Mouse (Mus musculus) MEL (cell line): ENCODE measurements around the gene Cdk15. TPM values are rescaled to one million over a fixed set of nuclear protein-coding genes. Genes with fewer than 3 reads are reported as not detected.

ENCODE experiments used
- DNase-seq: peaks from one replicate; pipeline ENCODE4 v3.0.0; 2011; ENCODE audit warnings: low read depth, low spot score
- H3K27ac ChIP-seq: 2 replicates; pipeline ENCODE4 v1.5.1; 2012; ENCODE audit warnings: low read depth, mild to moderate bottlenecking, control low read depth, low read length, moderate library complexity; ENCODE audit not compliant: control insufficient read depth
- H3K27me3 ChIP-seq, 2 experiments: fragments of 150-350 bp in 1 of 2; sonication (generic) in 1 of 2; 2 replicates each; pipeline ENCODE4 v1.6.1; 2012; ENCODE audit warnings: low read length in 2 of 2, mild to moderate bottlenecking in 2 of 2, improper control_type of control experiment in 1 of 2, moderate library complexity in 1 of 2; ENCODE audit not compliant: insufficient read depth in 2 of 2, control insufficient read depth in 1 of 2
- H3K36me3 ChIP-seq, 2 experiments: 2 replicates each; pipeline ENCODE4 v1.6.1; 2012 to 2014; ENCODE audit warnings: low read length in 2 of 2, improper control_type of control experiment in 1 of 2, inconsistent platforms in 1 of 2, mild to moderate bottlenecking in 1 of 2; ENCODE audit not compliant: insufficient read depth in 2 of 2, control insufficient read depth in 1 of 2
- H3K4me1 ChIP-seq, 2 experiments: fragments of 150-350 bp in 1 of 2; sonication (generic) in 1 of 2; 2 replicates each; pipeline ENCODE4 v1.6.1; 2012; ENCODE audit warnings: low read length in 2 of 2, improper control_type of control experiment in 1 of 2, mild to moderate bottlenecking in 1 of 2; ENCODE audit not compliant: insufficient read depth in 2 of 2, control insufficient read depth in 1 of 2
- H3K4me3 ChIP-seq, 2 experiments: fragments of 150-350 bp in 1 of 2; sonication (generic) in 1 of 2; 2 replicates each; pipeline ENCODE4 v1.5.1; 2012; ENCODE audit warnings: low read depth in 2 of 2, low read length in 2 of 2, mild to moderate bottlenecking in 2 of 2, moderate library complexity in 2 of 2, control low read depth in 1 of 2, improper control_type of control experiment in 1 of 2; ENCODE audit not compliant: control insufficient read depth in 1 of 2, insufficient read depth in 1 of 2
- H3K79me2 ChIP-seq: 2 replicates; pipeline ENCODE4 v1.6.1; 2012; ENCODE audit warnings: mild to moderate bottlenecking, low read length, moderate library complexity; ENCODE audit not compliant: control insufficient read depth, poor library complexity, insufficient read depth
- H3K9ac ChIP-seq: 2 replicates; pipeline ENCODE4 v1.6.1; 2012; ENCODE audit warnings: low read depth, mild to moderate bottlenecking, control low read depth, low read length, moderate library complexity; ENCODE audit not compliant: control insufficient read depth, poor library complexity, severe bottlenecking
- H3K9me3 ChIP-seq: fragments of 150-350 bp; sonication (generic); replicated peaks from 2 replicates; pipeline ENCODE4 v1.6.1; 2012; ENCODE audit warnings: mild to moderate bottlenecking, low read length, improper control_type of control experiment, moderate library complexity; ENCODE audit not compliant: insufficient read depth
- BHLHE40 ChIP-seq: IDR thresholded peaks from 2 replicates; pipeline ENCODE4 v1.6.1; 2012; ENCODE audit warnings: low read depth, mild to moderate bottlenecking, inconsistent platforms, low read length, improper control_type of control experiment, borderline replicate concordance
- CHD1 ChIP-seq: IDR thresholded peaks from 2 replicates; pipeline ENCODE4 v1.6.1; 2012; ENCODE audit warnings: low read depth, mild to moderate bottlenecking, inconsistent platforms, low read length, improper control_type of control experiment
- CHD2 ChIP-seq: IDR thresholded peaks from 2 replicates; pipeline ENCODE4 v1.6.1; 2011; ENCODE audit warnings: low read length, improper control_type of control experiment
- CTCF ChIP-seq, 3 experiments: IDR thresholded peaks in 2 of 3; conservative IDR thresholded peaks in 1 of 3; 2 replicates each; pipeline ENCODE4 v1.5.1; 2011 to 2012; ENCODE audit warnings: low read length in 3 of 3, low read depth in 2 of 3, mild to moderate bottlenecking in 2 of 3, improper control_type of control experiment in 1 of 3, inconsistent platforms in 1 of 3, mixed read lengths in 1 of 3, moderate library complexity in 1 of 3; ENCODE audit not compliant: control insufficient read depth in 1 of 3, insufficient read depth in 1 of 3, poor library complexity in 1 of 3, severe bottlenecking in 1 of 3
- E2F4 ChIP-seq: IDR thresholded peaks from 2 replicates; pipeline ENCODE4 v1.6.1; 2011; ENCODE audit warnings: low read depth, low read length, improper control_type of control experiment, borderline replicate concordance
- EP300 ChIP-seq, 2 experiments: IDR thresholded peaks; 2 replicates each; pipeline ENCODE4 v1.6.1; 2011; ENCODE audit warnings: improper control_type of control experiment in 2 of 2, low read length in 2 of 2, low read depth in 1 of 2, mild to moderate bottlenecking in 1 of 2
- GATA1 ChIP-seq: IDR thresholded peaks from 2 replicates; pipeline ENCODE4 v1.6.1; 2011; ENCODE audit warnings: low read depth, low read length, improper control_type of control experiment
- HCFC1 ChIP-seq: IDR thresholded peaks from 2 replicates; pipeline ENCODE4 v1.6.1; 2012; ENCODE audit warnings: low read depth, mild to moderate bottlenecking, inconsistent platforms, low read length, improper control_type of control experiment, moderate library complexity
- JUND ChIP-seq: IDR thresholded peaks from 2 replicates; pipeline ENCODE4 v1.6.1; 2011; ENCODE audit warnings: low read depth, mild to moderate bottlenecking, improper control_type of control experiment, low read length
- KAT2A ChIP-seq: conservative IDR thresholded peaks from 2 replicates; pipeline ENCODE4 v1.6.1; 2012; ENCODE audit warnings: low read depth, low read length, improper control_type of control experiment, inconsistent platforms
- MAFK ChIP-seq: IDR thresholded peaks from 2 replicates; pipeline ENCODE4 v1.6.1; 2011; ENCODE audit warnings: low read depth, mild to moderate bottlenecking, low read length, improper control_type of control experiment, borderline replicate concordance
- MAX ChIP-seq: IDR thresholded peaks from 2 replicates; pipeline ENCODE4 v1.6.1; 2011; ENCODE audit warnings: low read length, improper control_type of control experiment
- MEF2A ChIP-seq: IDR thresholded peaks from 2 replicates; pipeline ENCODE4 v1.6.1; 2014; ENCODE audit warnings: low read depth, mild to moderate bottlenecking, inconsistent platforms, low read length, improper control_type of control experiment; ENCODE audit not compliant: poor library complexity, insufficient replicate concordance, severe bottlenecking; ENCODE audit errors: extremely low read depth
- MXI1 ChIP-seq: IDR thresholded peaks from 2 replicates; pipeline ENCODE4 v1.6.1; 2011; ENCODE audit warnings: mild to moderate bottlenecking, low read depth, low read length, improper control_type of control experiment
- MYC ChIP-seq: IDR thresholded peaks from 2 replicates; pipeline ENCODE4 v1.6.1; 2011; ENCODE audit warnings: low read depth, mild to moderate bottlenecking, low read length, improper control_type of control experiment, moderate library complexity
- NELFE ChIP-seq: IDR thresholded peaks from 2 replicates; pipeline ENCODE4 v1.6.1; 2011; ENCODE audit warnings: low read depth, low read length, improper control_type of control experiment
- NRF1 ChIP-seq: IDR thresholded peaks from 2 replicates; pipeline ENCODE4 v1.6.1; 2014; ENCODE audit warnings: low read depth, mild to moderate bottlenecking, inconsistent platforms, low read length, improper control_type of control experiment, moderate library complexity; ENCODE audit not compliant: poor library complexity, insufficient read depth, severe bottlenecking
- POLR2A ChIP-seq, 2 experiments: IDR thresholded peaks; 2 replicates each; pipeline ENCODE4 v1.6.1; 2011 to 2012; ENCODE audit warnings: low read length in 2 of 2, mild to moderate bottlenecking in 2 of 2, control low read depth in 1 of 2, improper control_type of control experiment in 1 of 2, low read depth in 1 of 2, moderate library complexity in 1 of 2; ENCODE audit not compliant: control insufficient read depth in 1 of 2, insufficient read depth in 1 of 2, poor library complexity in 1 of 2
- RCOR1 ChIP-seq: IDR thresholded peaks from 2 replicates; pipeline ENCODE4 v1.6.1; 2012; ENCODE audit warnings: low read depth, mild to moderate bottlenecking, inconsistent platforms, low read length, improper control_type of control experiment
- SIN3A ChIP-seq: IDR thresholded peaks from 2 replicates; pipeline ENCODE4 v1.6.1; 2012; ENCODE audit warnings: low read length, improper control_type of control experiment, inconsistent platforms
- TCF12 ChIP-seq: IDR thresholded peaks from 2 replicates; pipeline ENCODE4 v1.6.1; 2014; ENCODE audit warnings: low read depth, mild to moderate bottlenecking, inconsistent platforms, low read length, improper control_type of control experiment, moderate library complexity
- UBTF ChIP-seq: IDR thresholded peaks from 2 replicates; pipeline ENCODE4 v1.6.1; 2012; ENCODE audit warnings: low read depth, mild to moderate bottlenecking, inconsistent platforms, low read length, improper control_type of control experiment, moderate library complexity, borderline replicate concordance; ENCODE audit not compliant: insufficient read depth
- USF2 ChIP-seq, 2 experiments: IDR thresholded peaks; 2 replicates each; pipeline ENCODE4 v1.6.1; 2011 to 2012; ENCODE audit warnings: improper control_type of control experiment in 2 of 2, low read length in 2 of 2, borderline replicate concordance in 1 of 2, inconsistent platforms in 1 of 2, low read depth in 1 of 2, mild to moderate bottlenecking in 1 of 2; ENCODE audit not compliant: insufficient read depth in 1 of 2
- ZC3H11A ChIP-seq: IDR thresholded peaks from 2 replicates; pipeline ENCODE4 v1.6.1; 2012; ENCODE audit warnings: low read depth, mild to moderate bottlenecking, inconsistent platforms, low read length, improper control_type of control experiment
- ZKSCAN1 ChIP-seq: IDR thresholded peaks from 2 replicates; pipeline ENCODE4 v1.6.1; 2012; ENCODE audit warnings: low read depth, mild to moderate bottlenecking, inconsistent platforms, low read length, improper control_type of control experiment, moderate library complexity
- ZNF384 ChIP-seq: IDR thresholded peaks from 2 replicates; pipeline ENCODE4 v1.6.1; 2012; ENCODE audit warnings: low read depth, mild to moderate bottlenecking, inconsistent platforms, low read length, improper control_type of control experiment
- polyA plus RNA-seq, 2 experiments: library from polyadenylated mRNA; stranded (reverse) in 1 of 2; unstranded in 1 of 2; fragments of >175 nt in 1 of 2; fragments of >200 nt in 1 of 2; gene quantifications; 2 replicates each; pipeline versions ENCODE4 v1.2.1 to v1.2.4; 2012; ENCODE audit warnings: low replicate concordance in 2 of 2, low read depth in 1 of 2; ENCODE audit not compliant: insufficient read length in 2 of 2, insufficient read depth in 1 of 2, missing spikeins in 1 of 2
- total RNA-seq: library from RNA; depleted of rRNA; stranded (reverse); fragments of 300-350 nt; gene quantifications from 2 replicates; pipeline ENCODE4 v1.2.3, GENCODE M21; 2012

The Cdk15 gene
- total and polyA plus RNA-seq, 3 experiments, result not detected

DNA sequence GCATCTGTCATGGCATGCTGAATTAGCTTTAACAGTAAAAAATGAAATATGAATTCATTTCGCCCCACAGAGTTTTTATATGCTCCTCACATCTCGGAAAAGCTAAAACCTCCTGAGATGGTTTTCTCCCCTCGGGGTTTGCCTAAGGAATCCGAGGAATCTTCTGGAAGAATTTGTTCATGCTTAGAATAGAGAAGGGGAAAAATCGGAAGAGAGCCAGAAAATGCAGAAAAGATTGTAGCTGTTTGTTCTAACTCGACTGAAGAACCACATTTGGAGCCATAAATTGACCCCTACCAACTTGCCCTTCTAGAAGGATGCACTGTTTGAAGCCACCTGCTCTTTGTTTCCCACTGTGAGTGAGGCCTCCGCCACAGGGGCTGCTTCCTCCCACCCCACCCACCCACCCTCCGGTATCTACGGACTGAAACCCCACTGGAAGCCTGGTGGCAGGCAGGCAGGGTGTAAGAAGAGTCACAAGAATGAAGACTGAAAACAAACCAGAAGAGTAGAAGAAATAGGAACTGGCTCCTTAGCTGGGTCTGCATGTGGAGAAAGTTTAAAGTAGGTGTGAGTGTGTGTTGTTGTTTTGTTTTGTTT lies 41.9 kb downstream of the Cdk15 start:
- H3K4me1 ChIP-seq, result no peaks in the 10 kb centered on the region

GRCm38 (mm10) chr1:59307310-59307709 lies 50.6 kb downstream of the Cdk15 start:
- Histone ChIP-seq H3K9me3 (no peaks in the 10 kb centered on the region), H3K79me2 (no peaks in the 10 kb centered on the region), H3K9ac (no peak overlapping the region), H3K36me3 (no peaks in the 10 kb centered on the region), H3K4me1 (no peaks in the 10 kb centered on the region), H3K27ac (no peak overlapping the region), H3K4me3 (no peak overlapping the region), H3K27me3 (peaks cover 12 to 31% of the 10 kb centered on the region in 2 experiments)
- DNase-seq, result no peak
- TF ChIP-seq NRF1 (no peak), JUND (no peak), UBTF (no peak), EP300 (IDR thresholded peaks at IDR 0.05; ENCODE audit: low read depth in 1 of 2, low read length in 2 of 2) (no peak), BHLHE40 (no peak), CHD2 (no peak), MAX (no peak), E2F4 (no peak), MXI1 (no peak), ZNF384 (no peak), RCOR1 (no peak), MAFK (no peak), ZC3H11A (no peak), SIN3A (no peak), POLR2A (IDR thresholded peaks at IDR 0.05; ENCODE audit: control insufficient read depth in 1 of 2, insufficient read depth in 1 of 2, low read depth in 1 of 2, low read length in 2 of 2, poor library complexity in 1 of 2) (no peak), CTCF (IDR thresholded peaks at IDR 0.05 in 2 of 3, conservative IDR thresholded peaks at IDR 0.05 in 1 of 3; ENCODE audit: control insufficient read depth in 1 of 3, insufficient read depth in 1 of 3, low read depth in 2 of 3, low read length in 3 of 3, poor library complexity in 1 of 3, severe bottlenecking in 1 of 3) (no peak), CHD1 (no peak), TCF12 (no peak), MEF2A (no peak), USF2 (IDR thresholded peaks at IDR 0.05; ENCODE audit: borderline replicate concordance in 1 of 2, insufficient read depth in 1 of 2, low read depth in 1 of 2, low read length in 2 of 2) (no peak)

More for the DNA sequence above, 41.9 kb downstream of the Cdk15 start:
- TF ChIP-seq MAX, result no peak
- TF ChIP-seq GATA1, result no peak
- TF ChIP-seq NELFE, result no peak
- no peak for TF ChIP-seq NRF1
- TF ChIP-seq EP300 (IDR thresholded peaks at IDR 0.05; ENCODE audit: low read depth in 1 of 2, low read length in 2 of 2), result no peak
- TF ChIP-seq MYC, result no peak
- no peak for TF ChIP-seq MEF2A
- no peak for TF ChIP-seq MXI1
- no peak for TF ChIP-seq KAT2A
- no peak for TF ChIP-seq POLR2A (IDR thresholded peaks at IDR 0.05; ENCODE audit: control insufficient read depth in 1 of 2, insufficient read depth in 1 of 2, low read depth in 1 of 2, low read length in 2 of 2, poor library complexity in 1 of 2)
- TF ChIP-seq JUND, result no peak
- TF ChIP-seq HCFC1, result no peak
- TF ChIP-seq ZKSCAN1, result no peak
- Histone ChIP-seq H3K9ac (no peak overlapping the region), H3K36me3 (no peaks in the 10 kb centered on the region), H3K9me3 (no peaks in the 10 kb centered on the region), H3K27ac (no peak overlapping the region), H3K27me3 (peaks cover 15 to 32% of the 10 kb centered on the region in 2 experiments), H3K4me3 (no peak overlapping the region), H3K79me2 (no peaks in the 10 kb centered on the region)
- DNase-seq, result no peak
